Mouse (Mus musculus): ENCODE measurements at regions not wholly inside any gene's neighbourhood (a gene's known extent, or its start where the extent isn't known, plus 50 kb on each side); places are given as distances from the start of the nearest gene placed in this dataset.

- ATAC-seq (replicated peaks; ENCODE audit: low FRiP score, low TSS enrichment, poor library complexity, severe bottlenecking) = no peak
Measured at GRCm38 (mm10) chr3:99447361-99447760, 207.2 kb downstream of the Tbx15 start.

GRCm38 (mm10) chr3:99447813-99448212, 207.6 kb downstream of the Tbx15 start:
- no peak for ATAC-seq (replicated peaks; ENCODE audit: low FRiP score, low TSS enrichment, poor library complexity, severe bottlenecking)

GRCm38 (mm10) chr3:99459036-99459863, 219.1 kb downstream of the Tbx15 start:
- ATAC-seq (replicated peaks; ENCODE audit: low FRiP score, low TSS enrichment, poor library complexity, severe bottlenecking) = no peak

- ATAC-seq (replicated peaks; ENCODE audit: low FRiP score, low TSS enrichment, poor library complexity, severe bottlenecking) = peak; percentile 74
Measured at GRCm38 (mm10) chr3:99499980-99500379, 259.8 kb downstream of the Tbx15 start.

- ATAC-seq (replicated peaks; ENCODE audit: low FRiP score, low TSS enrichment, poor library complexity, severe bottlenecking) = no peak
Measured at GRCm38 (mm10) chr3:99504772-99505171, 264.6 kb downstream of the Tbx15 start.

- no peak for ATAC-seq (replicated peaks; ENCODE audit: low FRiP score, low TSS enrichment, poor library complexity, severe bottlenecking)
Measured at GRCm38 (mm10) chr3:99512250-99512649, 272.1 kb downstream of the Tbx15 start.

- no peak for ATAC-seq (replicated peaks; ENCODE audit: low FRiP score, low TSS enrichment, poor library complexity, severe bottlenecking)
Measured at GRCm38 (mm10) chr3:99512933-99513332, 272.8 kb downstream of the Tbx15 start.

- ATAC-seq (replicated peaks; ENCODE audit: low FRiP score, low TSS enrichment, poor library complexity, severe bottlenecking) = no peak
Measured at GRCm38 (mm10) chr3:99515751-99516150, 275.6 kb downstream of the Tbx15 start.

GRCm38 (mm10) chr3:99560917-99561316, 320.7 kb downstream of the Tbx15 start:
- ATAC-seq (replicated peaks; ENCODE audit: low FRiP score, low TSS enrichment, poor library complexity, severe bottlenecking) = no peak

- ATAC-seq (replicated peaks; ENCODE audit: low FRiP score, low TSS enrichment, poor library complexity, severe bottlenecking) = no peak
Measured at GRCm38 (mm10) chr3:99573335-99573976, 311.8 kb upstream of the Spag17 start.

- no peak for ATAC-seq (replicated peaks; ENCODE audit: low FRiP score, low TSS enrichment, poor library complexity, severe bottlenecking)
Measured at GRCm38 (mm10) chr3:99573977-99574373, 311.2 kb upstream of the Spag17 start.

GRCm38 (mm10) chr3:99602679-99603078, 282.5 kb upstream of the Spag17 start:
- ATAC-seq (replicated peaks; ENCODE audit: low FRiP score, low TSS enrichment, poor library complexity, severe bottlenecking) = no peak

- ATAC-seq (replicated peaks; ENCODE audit: low FRiP score, low TSS enrichment, poor library complexity, severe bottlenecking) = no peak
Measured at GRCm38 (mm10) chr3:99632309-99632708, 252.9 kb upstream of the Spag17 start.

GRCm38 (mm10) chr3:99641343-99642106, 243.7 kb upstream of the Spag17 start:
- no peak for ATAC-seq (replicated peaks; ENCODE audit: low FRiP score, low TSS enrichment, poor library complexity, severe bottlenecking)

- ATAC-seq (replicated peaks; ENCODE audit: low FRiP score, low TSS enrichment, poor library complexity, severe bottlenecking) = no peak
Measured at GRCm38 (mm10) chr3:99644910-99645309, 240.3 kb upstream of the Spag17 start.

GRCm38 (mm10) chr3:99645318-99645717, 239.9 kb upstream of the Spag17 start:
- ATAC-seq (replicated peaks; ENCODE audit: low FRiP score, low TSS enrichment, poor library complexity, severe bottlenecking) = no peak

- ATAC-seq (replicated peaks; ENCODE audit: low FRiP score, low TSS enrichment, poor library complexity, severe bottlenecking) = no peak
Measured at GRCm38 (mm10) chr3:99657617-99658016, 227.6 kb upstream of the Spag17 start.

- ATAC-seq (replicated peaks; ENCODE audit: low FRiP score, low TSS enrichment, poor library complexity, severe bottlenecking) = no peak
Measured at GRCm38 (mm10) chr3:99663783-99664182, 221.4 kb upstream of the Spag17 start.

- ATAC-seq (replicated peaks; ENCODE audit: low FRiP score, low TSS enrichment, poor library complexity, severe bottlenecking) = no peak
Measured at GRCm38 (mm10) chr3:99665363-99665762, 219.8 kb upstream of the Spag17 start.
